Mouse (Mus musculus): Measurements from ENCODE around the gene Arsa.

Arsa gene

GRCm38 (mm10) chr15:89477091-89477491 lies at the start of gene Arsa:
TSS of gene Arsa (minus strand) at chr15:89477425.
- DNase-seq: peak; percentile 72 to 84

- DNase-seq: no peak
Measured at GRCm38 (mm10) chr15:89526776-89527325, 49.6 kb upstream of the Arsa start.

- DNase-seq: peak in 1 of 2 experiments; percentile 35
Measured at GRCm38 (mm10) chr15:89525896-89526295, 48.7 kb upstream of the Arsa start.

- DNase-seq: no peak
Measured at GRCm38 (mm10) chr15:89525464-89525863, 48.2 kb upstream of the Arsa start.

GRCm38 (mm10) chr15:89524611-89525415 lies 47.6 kb upstream of the Arsa start:
- no peak for DNase-seq

GRCm38 (mm10) chr15:89524001-89524571 lies 46.9 kb upstream of the Arsa start:
- no peak for DNase-seq

- DNase-seq: no peak
Measured at GRCm38 (mm10) chr15:89523283-89523832, 46.1 kb upstream of the Arsa start.

- peak in 1 of 2 experiments; percentile 37 for DNase-seq
Measured at GRCm38 (mm10) chr15:89522566-89523282, 45.5 kb upstream of the Arsa start.

- no peak for DNase-seq
Measured at GRCm38 (mm10) chr15:89521951-89522350, 44.7 kb upstream of the Arsa start.

- no peak for DNase-seq
Measured at GRCm38 (mm10) chr15:89512679-89513078, 35.5 kb upstream of the Arsa start.

GRCm38 (mm10) chr15:89507751-89508150 lies 30.5 kb upstream of the Arsa start:
- DNase-seq: no peak

- no peak for DNase-seq
Measured at GRCm38 (mm10) chr15:89504838-89505237, 27.6 kb upstream of the Arsa start.

GRCm38 (mm10) chr15:89501321-89501720 lies 24.1 kb upstream of the Arsa start:
- DNase-seq: no peak

- peak in 1 of 2 experiments; percentile 51 for DNase-seq
Measured at GRCm38 (mm10) chr15:89500221-89500791, 23.1 kb upstream of the Arsa start.

GRCm38 (mm10) chr15:89499784-89500220 lies 22.6 kb upstream of the Arsa start:
- DNase-seq: peak; percentile 43 to 62

- DNase-seq: no peak
Measured at GRCm38 (mm10) chr15:89498961-89499688, 21.9 kb upstream of the Arsa start, which contains the start of gene Shank3. TSS of gene Shank3 (plus strand) at chr15:89499623.

- peak; percentile 48 to 60 for DNase-seq
Measured at GRCm38 (mm10) chr15:89498049-89498960, 21.1 kb upstream of the Arsa start.

- peak; percentile 65 to 89 for DNase-seq
Measured at GRCm38 (mm10) chr15:89497391-89498048, 20.3 kb upstream of the Arsa start.

- no peak for DNase-seq
Measured at GRCm38 (mm10) chr15:89496841-89497240, 19.6 kb upstream of the Arsa start.

GRCm38 (mm10) chr15:89496131-89496530 lies 18.9 kb upstream of the Arsa start:
- DNase-seq: no peak

Measured in kidney, postnatal 25 days (tissue).